ENCODE assay signal across 7 mouse cellular contexts in the genomic region with DNA sequence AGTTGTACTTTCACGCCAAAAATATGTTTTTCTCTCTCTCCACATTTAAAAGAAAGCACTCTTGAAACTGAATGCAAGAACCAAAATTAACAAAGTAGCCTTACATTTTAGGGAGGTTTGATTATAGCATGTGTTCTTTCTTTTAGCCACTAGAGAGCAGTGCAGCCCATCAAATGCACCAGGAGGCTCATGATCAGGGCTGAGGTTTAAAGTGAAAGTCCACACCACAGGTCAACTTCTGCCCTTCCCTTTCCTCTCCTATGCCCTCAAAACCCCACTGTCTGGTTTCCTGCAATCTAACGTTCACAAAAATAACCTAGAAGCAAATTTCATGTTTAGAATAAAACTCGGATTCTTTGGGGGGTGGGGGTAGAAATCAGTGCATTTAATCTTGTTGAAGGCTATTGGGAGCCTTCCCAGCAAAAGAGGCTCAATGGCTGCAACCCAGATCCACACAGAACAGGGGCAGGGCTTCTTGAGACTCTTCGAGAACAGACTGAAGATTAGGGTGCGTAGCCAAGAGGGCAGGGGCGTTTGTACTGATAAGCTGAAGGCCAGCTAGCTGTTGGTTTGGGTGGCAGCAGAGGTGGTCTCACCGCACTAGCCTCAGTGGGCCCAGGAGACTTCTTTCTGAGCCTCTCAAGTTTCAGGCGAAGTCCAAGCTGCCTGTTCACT. TPM values are rescaled to one million over a fixed set of nuclear protein-coding genes. Genes with fewer than 3 reads are reported as not detected.
DNase-seq lines count a peak whose midpoint lies in the region; ATAC-seq and TF ChIP-seq lines count a peak whose summit lies in the region.

No protein-coding gene starts in this region.

- no peak overlapping the region for H3K9ac ChIP-seq in liver, embryonic 14.5 days (replicated peaks)
- H3K9ac ChIP-seq in neural tube, embryonic 12.5 days, result no peak overlapping the region

- no peak overlapping the region for H3K4me3 ChIP-seq in liver, embryonic 14.5 days (ENCODE audit: insufficient read depth in 1 of 2, low read depth in 2 of 2, low read length in 2 of 2)
- H3K4me3 ChIP-seq in neural tube, embryonic 12.5 days, result no peak overlapping the region

- no peak for ATAC-seq in liver, embryonic 14.5 days (ENCODE audit: insufficient read depth)
- ATAC-seq in neural tube, embryonic 12.5 days (ENCODE audit: low FRiP score, low read depth), result peak; percentile 70

- no peak overlapping the region for H3K27ac ChIP-seq in liver, embryonic 14.5 days
- no peak overlapping the region for H3K27ac ChIP-seq in neural tube, embryonic 12.5 days

- 25% methylated on average over 8 of the region's 8 CpGs for WGBS in liver, embryonic 14.5 days (ENCODE audit: insufficient replicate concordance)
- WGBS in neural tube, embryonic 12.5 days, result 49% methylated on average over 8 of the region's 8 CpGs

- DNase-seq in CD4-positive helper T cell, adult 2 months (ENCODE audit: low read depth, low spot score), result peak; percentile 14
- peak; percentile 69 for DNase-seq in MN1 (ENCODE audit: low spot score)
- DNase-seq in cerebellum, postnatal 14 days, result peak; percentile 50 to 61
- DNase-seq in heart, adult 8-10 months (ENCODE audit: low spot score), result peak; percentile 24
- DNase-seq in kidney, adult 18-20 months, result peak; percentile 24
- DNase-seq in liver, embryonic 14.5 days (ENCODE audit: low read depth in 3 of 3, low spot score in 3 of 3), result peak; percentile 3 to 10 (median 7)

- H3K9me3 ChIP-seq in liver, embryonic 14.5 days (ENCODE audit: control insufficient read depth, low read length), result no peaks in the 10 kb centered on the region
- H3K9me3 ChIP-seq in neural tube, embryonic 12.5 days, result no peaks in the 10 kb centered on the region

- H3K4me1 ChIP-seq in liver, embryonic 14.5 days (replicated peaks; ENCODE audit: control insufficient read depth in 2 of 2, insufficient read depth in 2 of 2, low read length in 1 of 2), result no peaks in the 10 kb centered on the region
- peaks cover 5% of the 10 kb centered on the region; the same call in 1 of the 2 replicates for H3K4me1 ChIP-seq in neural tube, embryonic 12.5 days

- peak overlapping the region; percentile 8; the same call in 1 of the 2 replicates for H3K4me2 ChIP-seq in liver, embryonic 14.5 days (ENCODE audit: low read depth)
- H3K4me2 ChIP-seq in neural tube, embryonic 12.5 days (replicated peaks), result no peak overlapping the region

- no peak for TF ChIP-seq EP300 in liver, embryonic 14.5 days (IDR thresholded peaks at IDR 0.05; ENCODE audit: low read depth)

- TF ChIP-seq CTCF in liver, embryonic 14.5 days (IDR thresholded peaks at IDR 0.05; ENCODE audit: low read depth), result peak; percentile 59

- H3K27me3 ChIP-seq in liver, embryonic 14.5 days (ENCODE audit: control insufficient read depth, insufficient read depth, low read length), result no peaks in the 10 kb centered on the region
- no peaks in the 10 kb centered on the region for H3K27me3 ChIP-seq in neural tube, embryonic 12.5 days (replicated peaks)

- no peaks in the 10 kb centered on the region for H3K36me3 ChIP-seq in liver, embryonic 14.5 days (replicated peaks; ENCODE audit: control insufficient read depth, insufficient read depth, low read depth)
- no peaks in the 10 kb centered on the region for H3K36me3 ChIP-seq in neural tube, embryonic 12.5 days

RNA-seq across cellular contexts. Expression of a gene that starts 59.3 kb away (rescaled TPM):
- 10 to 100 TPM; 16.2 to 21.1 (median 17.2) TPM for total RNA-seq in heart, adult 8-10 months (2022)
- 1.4 and 2.5 TPM in 2 replicates for polyA plus RNA-seq in liver, embryonic 14.5 days (2012; rRNA removed)
- 1.5 and 1.9 TPM in 2 replicates for polyA plus RNA-seq in liver, embryonic 14.5 days (2014; fragmentation: Nextera tagmentation; extraction: Ambion mirVana)
- polyA plus RNA-seq in neural tube, embryonic 12.5 days (2016; fragmentation: Nextera tagmentation; extraction: Ambion mirVana), result 3.1 and 3.8 TPM in 2 replicates

Comparison
In these comparisons a context has a peak if more than half of its experiments do, and no peak if none do; other contexts are left out.
1. DNase-seq: peak in every context shown above with its lines; median percentile 69 in MN1; 56 in cerebellum, postnatal 14 days; 24 in heart, adult 8-10 months; 24 in kidney, adult 18-20 months; 14 in CD4-positive helper T cell, adult 2 months; 7 in liver, embryonic 14.5 days.